Mouse (Mus musculus) embryonic fibroblast, embryonic 13.5 days (primary cell): ENCODE results near the gene Dnajc14. TPM values are rescaled to one million over a fixed set of nuclear protein-coding genes. Genes with fewer than 3 reads are reported as not detected.

ENCODE experiments used
- H3K27ac ChIP-seq: 2 replicates; pipeline ENCODE4 v1.5.1; 2012; ENCODE audit warnings: low read length, control low read depth, inconsistent platforms; ENCODE audit not compliant: insufficient read depth
- H3K4me1 ChIP-seq: 2 replicates; pipeline ENCODE4 v1.6.1; 2011; ENCODE audit warnings: low read length; ENCODE audit not compliant: control insufficient read depth, insufficient read depth
- H3K4me3 ChIP-seq: 2 replicates; pipeline ENCODE4 v1.5.1; 2011; ENCODE audit warnings: mild to moderate bottlenecking, control low read depth, low read length; ENCODE audit not compliant: insufficient read depth
- CTCF ChIP-seq: IDR thresholded peaks from 2 replicates; pipeline ENCODE4 v1.5.1; 2011; ENCODE audit warnings: mild to moderate bottlenecking, control low read depth, low read length, moderate library complexity, borderline replicate concordance; ENCODE audit not compliant: insufficient read depth
- POLR2A ChIP-seq: IDR thresholded peaks from 2 replicates; pipeline ENCODE4 v1.6.1; 2011; ENCODE audit warnings: low read depth, mild to moderate bottlenecking, control low read depth, low read length, moderate library complexity
- polyA plus RNA-seq: library from polyadenylated mRNA; stranded (reverse); fragments of >200 nt; gene quantifications from 2 replicates; pipeline ENCODE4 v1.2.4, GENCODE M21; 2011; ENCODE audit warnings: low read depth; ENCODE audit not compliant: missing spikeins, insufficient read length

Gene Dnajc14
- polyA plus RNA-seq, 1 experiment = 55.5 TPM

DNA sequence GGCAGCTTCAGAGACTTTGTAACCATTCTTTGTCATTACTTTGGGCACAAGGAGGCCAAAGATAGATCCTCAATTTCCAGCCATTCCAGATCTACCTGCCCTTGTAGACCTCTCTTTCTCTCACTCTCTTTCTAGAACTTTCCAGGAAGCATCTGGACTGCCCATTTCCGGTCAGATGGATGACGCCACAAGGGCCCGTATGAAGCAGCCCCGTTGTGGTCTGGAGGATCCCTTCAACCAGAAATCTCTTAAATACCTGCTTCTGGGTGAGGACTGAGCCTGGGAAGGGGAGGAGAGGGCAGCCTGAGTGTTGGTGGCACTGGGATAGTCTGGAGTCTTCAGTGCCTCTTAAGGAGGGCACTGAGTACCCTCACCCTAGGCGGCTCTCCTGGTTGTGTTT is 9.5 kb upstream of the Dnajc14 start:
- 0 out of 2 replicates have a peak, but pooled peaks cover 2% of the 10 kb centered on the region for H3K4me1 ChIP-seq

DNA sequence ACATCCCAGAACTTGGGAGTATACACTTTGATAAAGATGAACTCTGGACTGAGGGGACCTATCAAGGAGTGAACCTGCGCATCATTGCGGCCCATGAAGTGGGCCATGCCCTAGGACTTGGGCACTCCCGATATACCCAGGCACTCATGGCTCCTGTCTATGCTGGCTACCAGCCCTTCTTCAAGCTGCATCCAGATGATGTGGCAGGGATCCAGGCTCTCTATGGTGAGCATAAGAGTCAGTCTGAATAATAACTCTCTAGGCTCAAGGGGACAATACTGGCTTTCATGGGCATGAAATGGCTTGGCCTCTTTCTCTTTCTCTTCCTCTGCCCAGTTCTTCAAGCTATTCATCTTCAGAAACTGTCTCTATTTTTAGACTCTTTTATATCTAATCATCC is 8.3 kb upstream of the Dnajc14 start:
- H3K4me1 ChIP-seq = no peaks in the 10 kb centered on the region
- TF ChIP-seq CTCF (no peak), POLR2A (no peak)
- no peak overlapping the region for H3K4me3 ChIP-seq
- H3K27ac ChIP-seq = no peak overlapping the region

More for the DNA sequence above, 9.5 kb upstream of the Dnajc14 start:
- TF ChIP-seq CTCF (no peak), POLR2A (no peak)
- H3K4me3 ChIP-seq = no peak overlapping the region
- no peak overlapping the region for H3K27ac ChIP-seq

DNA sequence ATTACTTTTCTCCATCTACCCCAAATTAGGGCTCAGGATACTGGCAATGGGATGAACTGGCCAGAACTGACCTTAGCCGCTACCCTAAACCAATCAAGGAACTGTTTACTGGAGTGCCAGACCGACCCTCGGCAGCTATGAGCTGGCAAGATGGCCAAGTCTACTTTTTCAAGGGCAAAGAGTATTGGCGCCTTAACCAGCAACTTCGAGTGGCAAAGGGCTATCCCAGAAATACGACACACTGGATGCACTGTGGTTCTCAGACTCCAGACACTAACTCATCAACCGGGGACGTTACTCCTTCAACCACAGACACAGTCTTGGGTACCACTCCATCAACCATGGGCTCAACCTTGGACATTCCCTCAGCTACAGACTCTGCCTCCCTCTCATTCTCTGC is 5.2 kb upstream of the Dnajc14 start:
- H3K27ac ChIP-seq = no peak overlapping the region
- TF ChIP-seq CTCF (no peak), POLR2A (no peak)
- no peak overlapping the region for H3K4me3 ChIP-seq
- peaks cover 6% of the 10 kb centered on the region; the same call in 1 of the 2 replicates for H3K4me1 ChIP-seq

DNA sequence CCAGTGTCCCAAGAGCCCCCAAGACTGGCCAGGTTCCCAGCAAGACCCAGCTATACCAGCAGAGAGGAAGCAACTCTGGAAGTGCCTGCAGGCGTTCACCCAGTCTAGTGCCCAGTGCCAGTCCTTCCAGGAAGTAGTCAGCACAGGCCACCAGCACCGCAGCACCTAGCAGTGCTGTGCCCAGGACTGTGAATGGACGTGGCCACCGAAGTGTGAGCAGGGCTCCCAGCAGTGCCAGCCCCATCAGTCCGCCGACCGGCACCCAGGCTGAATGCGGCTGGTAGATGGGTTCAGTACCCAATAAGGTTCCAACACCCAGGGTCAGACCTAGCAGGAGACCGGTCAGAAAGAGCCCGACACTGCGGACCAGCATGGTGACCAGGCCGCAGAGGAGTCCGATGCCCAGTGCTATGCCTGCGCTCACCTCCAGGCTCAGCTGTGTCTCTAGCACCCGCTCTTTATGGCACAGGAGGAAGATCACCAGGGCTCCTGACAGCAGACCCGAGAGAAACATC is 1.8 kb upstream of the Dnajc14 start:
- H3K4me1 ChIP-seq = peaks cover 6% of the 10 kb centered on the region; the same call in 1 of the 2 replicates
- TF ChIP-seq CTCF = no peak
- TF ChIP-seq POLR2A = no peak
- H3K4me3 ChIP-seq = peak overlapping the region; percentile 73
- no peak overlapping the region for H3K27ac ChIP-seq

DNA sequence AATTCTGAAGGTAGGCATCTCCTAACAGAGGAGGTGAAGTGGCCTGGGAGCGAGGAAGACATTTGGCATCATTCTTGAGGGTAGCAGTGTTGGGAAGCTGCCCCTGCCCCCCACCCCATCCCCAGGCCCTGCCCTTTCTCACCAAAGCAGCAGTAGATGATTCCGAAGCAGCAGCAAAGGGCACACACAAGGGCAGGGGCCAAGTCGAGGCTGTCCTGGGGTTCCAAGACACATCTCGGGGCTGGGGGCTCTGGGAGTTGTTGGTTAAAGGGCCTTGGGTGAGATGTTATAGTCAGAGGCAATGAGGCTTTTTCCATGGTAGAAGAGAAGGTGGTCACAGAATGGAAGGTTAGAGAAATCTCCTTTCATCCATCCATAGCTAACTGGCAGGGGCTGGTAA is 906 bp upstream of the Dnajc14 start:
- H3K4me1 ChIP-seq = peaks cover 6% of the 10 kb centered on the region; the same call in 1 of the 2 replicates
- H3K4me3 ChIP-seq = peak overlapping the region; percentile 73
- peak overlapping the region; percentile 95 for H3K27ac ChIP-seq
- TF ChIP-seq POLR2A = no peak
- no peak for TF ChIP-seq CTCF

DNA sequence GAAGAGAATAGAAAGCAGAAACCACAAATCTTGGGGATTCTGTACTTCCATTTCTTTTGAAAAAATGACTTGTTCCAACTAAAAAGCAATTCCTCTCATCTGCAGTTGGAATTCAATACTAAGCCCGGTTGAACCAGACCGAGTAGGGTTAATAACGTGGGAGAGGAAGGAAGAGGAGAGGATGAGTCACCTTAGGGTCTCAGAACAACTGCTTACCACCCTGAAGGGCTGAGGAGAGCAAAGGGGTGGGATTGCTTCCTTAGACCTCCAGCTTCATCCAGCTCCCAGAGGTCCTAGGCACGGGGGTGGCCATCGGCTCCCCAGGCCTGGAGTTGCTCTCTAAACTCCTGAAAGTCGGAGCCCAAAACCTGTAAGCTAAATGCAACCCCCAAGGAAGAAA is 501 bp upstream of the Dnajc14 start:
- TF ChIP-seq CTCF (no peak), POLR2A (no peak)
- Histone ChIP-seq H3K4me3 (peak overlapping the region; percentile 73), H3K4me1 (peaks cover 6% of the 10 kb centered on the region; the same call in 1 of the 2 replicates), H3K27ac (peak overlapping the region; percentile 95)

DNA sequence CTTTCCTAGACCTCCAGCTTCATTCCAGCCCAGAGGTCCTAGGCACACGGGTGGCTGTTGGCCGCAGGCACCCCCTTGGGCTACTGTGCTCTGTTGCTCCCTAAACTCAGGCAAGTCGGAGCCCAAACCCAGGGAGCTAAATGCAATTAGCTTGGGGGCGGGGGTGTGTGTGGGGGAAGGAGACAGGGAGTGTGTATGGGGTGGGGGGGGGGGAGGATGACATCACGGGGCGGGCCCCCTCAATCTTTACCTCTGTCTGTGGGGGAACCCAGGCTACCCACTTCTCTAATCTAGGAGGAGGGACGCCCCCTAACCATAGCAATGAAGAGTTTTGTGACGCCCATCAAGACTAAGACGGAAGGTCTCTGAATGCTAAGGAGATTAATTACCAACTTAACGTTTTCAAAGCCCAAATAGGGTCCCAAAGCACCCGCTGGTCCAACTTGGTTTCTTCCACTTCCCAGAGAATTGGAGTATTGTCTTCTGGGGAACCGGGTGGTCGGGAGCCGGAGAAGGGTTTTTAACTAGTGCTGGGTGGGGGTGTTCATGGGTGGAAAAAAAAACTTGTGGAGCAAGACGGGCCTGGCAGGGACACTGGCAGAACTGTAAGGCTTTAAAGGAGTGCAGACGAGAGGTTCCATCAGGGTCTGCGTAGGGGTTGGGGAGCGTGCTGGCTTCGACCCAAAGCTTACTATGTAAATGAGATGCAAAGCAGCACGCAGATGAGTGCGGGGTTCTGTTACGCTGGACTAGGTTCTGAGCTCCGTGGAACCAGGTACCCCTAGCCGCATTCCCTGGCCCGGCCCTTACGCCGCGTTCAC is 619 bp downstream of the Dnajc14 start, which contains the start of gene Tmem198b:
TSS of gene Tmem198b (minus strand) at position 100 of the 821 bp plus-strand sequence.
- Histone ChIP-seq H3K4me3 (peak within 1 kb of the TSS; percentile 73), H3K4me1 (peaks cover 9% of the 10 kb centered on the region; the same call in 1 of the 2 replicates), H3K27ac (peak within 1 kb of the TSS; percentile 95)
- TF ChIP-seq POLR2A = peak; percentile 71; the same call in 1 of the 2 replicates
- no peak for TF ChIP-seq CTCF

DNA sequence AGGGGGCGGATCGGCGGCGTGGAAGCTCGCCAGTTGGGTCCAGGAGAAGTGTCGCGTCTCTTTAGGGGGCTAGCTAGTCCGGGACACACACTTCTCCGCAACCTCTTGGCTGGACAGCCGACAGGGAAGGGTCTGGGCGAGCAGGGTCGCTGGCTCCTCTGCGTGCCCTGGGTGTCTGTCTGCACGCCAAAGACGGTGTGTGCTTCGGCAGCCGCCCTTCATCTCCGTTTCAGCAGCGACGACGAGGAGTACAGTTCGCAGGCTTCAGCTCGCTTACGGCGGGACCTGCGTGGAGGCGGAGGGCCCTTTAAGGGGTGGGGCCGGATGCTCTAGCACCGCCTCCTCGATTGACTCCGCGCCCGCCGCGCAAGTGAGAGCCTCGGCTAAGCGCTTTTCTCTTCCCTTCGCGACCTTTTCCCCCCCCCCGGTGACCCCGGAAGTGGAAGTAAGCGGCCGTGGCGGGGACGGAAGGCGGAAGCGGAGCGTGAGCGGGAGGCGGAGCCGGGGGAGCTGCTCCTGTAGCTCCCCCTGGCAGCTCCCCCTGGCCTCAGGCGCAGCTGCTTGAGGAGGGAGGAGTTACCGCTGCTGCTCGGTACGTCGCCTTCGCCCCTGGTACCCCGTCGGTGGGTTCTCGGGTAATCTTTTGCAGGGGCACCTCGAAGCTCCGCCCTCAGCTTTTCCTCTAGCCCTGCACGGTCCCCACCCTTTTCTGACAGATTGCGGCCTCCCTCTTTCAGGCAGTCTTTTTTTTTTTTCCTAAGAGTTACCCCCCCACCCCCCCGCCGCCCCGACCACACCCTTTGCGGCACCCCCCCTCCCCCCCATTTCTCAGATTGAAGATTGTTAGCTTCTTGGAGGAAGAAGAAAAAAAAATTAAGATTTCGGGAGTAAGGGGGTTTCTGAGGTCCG is 1.5 kb downstream of the Dnajc14 start:
- peak overlapping the region; percentile 86 for H3K27ac ChIP-seq
- H3K4me3 ChIP-seq = peak overlapping the region; percentile 68
- H3K4me1 ChIP-seq = peaks cover 9% of the 10 kb centered on the region; the same call in 1 of the 2 replicates
- peak; percentile 82 for TF ChIP-seq POLR2A
- TF ChIP-seq CTCF = no peak

DNA sequence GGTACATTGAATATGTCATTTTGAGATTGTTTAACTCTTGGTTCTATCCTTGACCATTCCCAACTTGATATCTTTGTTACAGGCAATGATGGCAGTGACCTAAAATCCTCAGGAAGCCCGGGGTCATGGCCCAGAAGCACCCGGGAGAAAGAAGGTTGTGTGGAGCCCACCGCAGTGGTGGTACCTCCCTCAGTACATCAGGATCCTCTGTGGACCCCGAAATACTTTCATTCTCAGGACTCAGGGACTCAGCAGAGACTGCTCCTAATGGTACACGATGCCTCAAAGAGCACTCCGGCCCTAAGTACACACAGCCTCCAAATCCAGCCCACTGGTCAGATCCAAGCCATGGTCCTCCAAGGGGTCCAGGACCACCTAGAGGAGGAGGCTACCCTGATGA is 2.2 kb downstream of the Dnajc14 start:
- peaks cover 9% of the 10 kb centered on the region; the same call in 1 of the 2 replicates for H3K4me1 ChIP-seq
- H3K4me3 ChIP-seq = peak overlapping the region; percentile 67

More for the DNA sequence above, 2.2 kb downstream of the Dnajc14 start:
- 0 out of 2 replicates have a peak overlapping the region, but pooled peaks have one; percentile 17 for H3K27ac ChIP-seq
- TF ChIP-seq POLR2A (no peak), CTCF (no peak)
